Mouse (Mus musculus) mature B cell (primary cell): Measurements from ENCODE around the gene Msto1.
"Not testable (repeated sequence)": the region's sequence is repeated elsewhere in the genome, so short reads cannot be mapped to it uniquely, and the experiment has no call there.

Source experiments
- in situ Hi-C: fragments of 300-500 bp; cut with MboI; formaldehyde crosslinking; loops from 2 replicates; pipeline ENCODE4 v1.14.3; 2019

Msto1 gene

GRCm38 (mm10) chr3:88913511-88914383 is at the start of gene Msto1:
Gene Msto1, minus strand, starts transcription at chr3:88913999.
- in situ Hi-C loops: no loop called here

- in situ Hi-C loops: not testable (repeated sequence)
Measured at GRCm38 (mm10) chr3:88963211-88963610, 49.4 kb upstream of the Msto1 start.

GRCm38 (mm10) chr3:88953736-88954135 is 39.9 kb upstream of the Msto1 start:
- in situ Hi-C loops: no loop called here

- in situ Hi-C loops: no loop called here
Measured at GRCm38 (mm10) chr3:88953246-88953645, 39.4 kb upstream of the Msto1 start.

- in situ Hi-C loops: no loop called here
Measured at GRCm38 (mm10) chr3:88951327-88951800, 37.6 kb upstream of the Msto1 start.

- in situ Hi-C loops: no loop called here
Measured at GRCm38 (mm10) chr3:88950576-88951326, 37.0 kb upstream of the Msto1 start, which contains the start of the genes Ash1l and Dap3. Gene Ash1l, plus strand, starts transcription at chr3:88950622. Gene Dap3, minus strand, starts transcription at chr3:88951181.

- in situ Hi-C loops: no loop called here
Measured at GRCm38 (mm10) chr3:88949786-88950575, 36.2 kb upstream of the Msto1 start.

GRCm38 (mm10) chr3:88944109-88944508 is 30.3 kb upstream of the Msto1 start:
- in situ Hi-C loops: no loop called here

- in situ Hi-C loops: no loop called here
Measured at GRCm38 (mm10) chr3:88942316-88942880, 28.6 kb upstream of the Msto1 start.

- in situ Hi-C loops: no loop called here
Measured at GRCm38 (mm10) chr3:88939749-88940148, 25.9 kb upstream of the Msto1 start.

- in situ Hi-C loops: no loop called here
Measured at GRCm38 (mm10) chr3:88939071-88939470, 25.3 kb upstream of the Msto1 start.

GRCm38 (mm10) chr3:88929501-88929900 is 15.7 kb upstream of the Msto1 start:
- in situ Hi-C loops: no loop called here

- in situ Hi-C loops: no loop called here
Measured at GRCm38 (mm10) chr3:88925651-88926050, 11.9 kb upstream of the Msto1 start.

GRCm38 (mm10) chr3:88923989-88924591 is 10.3 kb upstream of the Msto1 start:
- in situ Hi-C loops: no loop called here

- in situ Hi-C loops: no loop called here
Measured at GRCm38 (mm10) chr3:88921411-88921810, 7.6 kb upstream of the Msto1 start.

- in situ Hi-C loops: no loop called here
Measured at GRCm38 (mm10) chr3:88918981-88919380, 5.2 kb upstream of the Msto1 start.

- in situ Hi-C loops: no loop called here
Measured at GRCm38 (mm10) chr3:88914384-88914810, 598 bp upstream of the Msto1 start.

GRCm38 (mm10) chr3:88912585-88912984 is 1.2 kb downstream of the Msto1 start:
- in situ Hi-C loops: no loop called here

- in situ Hi-C loops: no loop called here
Measured at GRCm38 (mm10) chr3:88906393-88907159, 7.2 kb downstream of the Msto1 start.

- in situ Hi-C loops: no loop called here
Measured at GRCm38 (mm10) chr3:88905741-88906140, 8.1 kb downstream of the Msto1 start.
